Mouse (Mus musculus): ENCODE results near the gene Smg7.
"Not testable (repeated sequence)": the region's sequence is repeated elsewhere in the genome, so short reads cannot be mapped to it uniquely, and the experiment has no call there.

The Smg7 gene

DNA sequence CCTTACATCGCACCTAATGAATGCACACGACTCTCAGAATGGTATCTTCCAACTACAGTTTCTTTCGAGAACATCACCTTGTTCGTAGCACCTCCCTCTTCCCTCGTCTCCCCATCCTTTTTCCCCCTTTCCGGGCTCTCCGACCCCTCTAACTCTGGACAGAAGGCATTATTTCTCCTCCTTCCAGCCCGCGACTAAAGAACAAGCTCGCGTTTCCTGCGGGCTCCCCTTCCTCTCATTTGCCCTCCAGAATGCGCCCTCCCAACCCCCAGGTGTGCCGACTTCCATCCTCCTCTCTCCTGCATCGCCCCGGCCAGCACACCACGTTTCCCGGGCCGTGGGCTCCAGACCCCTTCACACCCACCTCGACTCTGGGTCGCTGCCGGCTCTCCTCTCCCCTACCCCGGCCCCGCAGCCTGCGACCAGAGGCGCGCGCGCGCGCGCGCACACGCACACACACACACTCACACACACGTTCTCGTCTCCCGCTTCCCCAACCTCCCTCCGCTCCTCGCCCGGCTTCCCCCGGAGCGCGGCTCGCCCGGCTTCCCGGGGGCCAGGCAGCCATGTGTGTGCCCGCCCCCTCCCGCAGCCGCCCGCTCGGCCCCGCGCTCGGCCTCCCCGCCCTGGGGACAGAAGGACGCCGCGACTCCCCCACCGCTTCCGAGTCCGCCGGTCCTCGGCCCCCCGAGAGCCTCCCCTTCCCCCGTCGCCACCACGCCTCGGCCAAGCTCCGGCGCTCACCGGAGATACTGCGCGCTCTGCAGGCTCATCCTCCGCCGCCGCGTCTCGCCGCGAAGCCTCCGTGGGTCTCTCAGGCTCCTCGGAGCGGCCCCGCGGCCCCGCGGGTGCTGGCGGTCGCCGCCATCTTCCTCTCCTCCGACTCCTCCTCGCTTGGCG, at the start of gene Smg7:
Gene Smg7, minus strand, starts transcription at position 882 of the 900 bp plus-strand sequence.
- DNase-seq (ENCODE audit: low read depth, low spot score) = no peak

- no peak for DNase-seq (ENCODE audit: low read depth, low spot score)
These were observed 40.5 kb upstream of the Smg7 start for GRCm38 (mm10) chr1:152942977-152943376.

DNA sequence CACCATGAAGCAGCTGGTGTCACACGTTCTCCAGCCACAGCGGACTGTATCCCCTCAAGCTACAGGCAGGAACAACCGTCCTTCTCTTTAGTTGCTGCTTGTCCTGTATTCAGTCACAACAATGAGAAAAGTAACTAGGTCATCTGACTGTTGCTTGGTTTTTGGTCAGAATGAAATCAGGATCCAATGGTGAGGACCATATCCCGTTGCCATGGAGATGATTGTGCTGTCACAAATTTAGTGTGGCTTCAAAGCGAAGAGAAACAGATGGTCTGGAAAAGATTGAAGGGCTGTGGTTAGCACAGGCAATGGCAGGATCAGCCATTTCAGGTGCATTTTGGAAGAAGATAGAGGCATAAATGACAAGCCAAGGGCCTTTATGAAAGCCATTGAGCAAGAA, 33.9 kb upstream of the Smg7 start:
- DNase-seq (ENCODE audit: low read depth, low spot score) = no peak

GRCm38 (mm10) chr1:152935476-152935875, 33.0 kb upstream of the Smg7 start:
- no peak for DNase-seq (ENCODE audit: low read depth, low spot score)

- no peak for DNase-seq (ENCODE audit: low read depth, low spot score)
These were observed 31.5 kb upstream of the Smg7 start for GRCm38 (mm10) chr1:152933962-152934361.

DNA sequence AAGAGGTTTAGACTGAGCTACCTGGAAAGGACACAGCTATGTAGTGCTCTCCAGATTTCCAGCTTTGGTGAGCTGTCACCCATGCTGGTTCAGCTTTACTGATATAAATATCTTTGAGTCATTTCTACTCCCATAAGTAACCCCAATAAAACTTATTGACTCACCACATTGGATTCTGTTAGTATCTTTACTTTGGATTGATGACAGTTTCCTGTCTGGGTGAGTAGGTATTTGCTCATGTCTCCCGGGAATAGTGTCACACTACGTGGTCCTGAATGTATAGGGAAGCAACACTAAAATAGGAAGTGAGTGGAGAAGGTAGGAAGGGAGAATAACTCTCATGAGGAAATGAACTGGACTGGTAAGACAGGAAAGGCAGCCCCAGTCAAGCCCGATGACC, 19.3 kb upstream of the Smg7 start:
- DNase-seq (ENCODE audit: low read depth, low spot score) = no peak

GRCm38 (mm10) chr1:152917626-152918025, 15.2 kb upstream of the Smg7 start:
- DNase-seq (ENCODE audit: low read depth, low spot score) = no peak

DNA sequence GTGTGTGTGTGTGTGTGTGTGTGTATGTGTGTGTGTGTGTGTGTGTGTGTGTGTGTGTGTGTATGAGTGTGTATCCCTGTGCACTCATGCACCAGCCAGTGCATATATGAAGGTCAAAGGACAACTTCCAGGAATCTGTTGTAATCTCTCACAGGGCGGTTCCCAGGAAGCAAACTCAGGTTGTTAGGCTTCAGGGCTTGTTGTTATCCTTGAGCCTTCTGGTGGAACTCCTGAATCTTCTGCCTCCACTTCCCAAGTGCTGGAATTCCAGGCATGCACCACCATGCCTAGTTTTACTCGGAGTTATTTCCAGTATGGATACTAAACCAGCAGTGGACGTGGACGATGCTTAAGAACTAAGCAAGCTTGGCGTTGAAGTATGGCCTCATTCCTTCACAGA, 14.5 kb upstream of the Smg7 start:
- DNase-seq (ENCODE audit: low read depth, low spot score) = no peak

GRCm38 (mm10) chr1:152915766-152916165, 13.3 kb upstream of the Smg7 start:
- no peak for DNase-seq (ENCODE audit: low read depth, low spot score)

DNA sequence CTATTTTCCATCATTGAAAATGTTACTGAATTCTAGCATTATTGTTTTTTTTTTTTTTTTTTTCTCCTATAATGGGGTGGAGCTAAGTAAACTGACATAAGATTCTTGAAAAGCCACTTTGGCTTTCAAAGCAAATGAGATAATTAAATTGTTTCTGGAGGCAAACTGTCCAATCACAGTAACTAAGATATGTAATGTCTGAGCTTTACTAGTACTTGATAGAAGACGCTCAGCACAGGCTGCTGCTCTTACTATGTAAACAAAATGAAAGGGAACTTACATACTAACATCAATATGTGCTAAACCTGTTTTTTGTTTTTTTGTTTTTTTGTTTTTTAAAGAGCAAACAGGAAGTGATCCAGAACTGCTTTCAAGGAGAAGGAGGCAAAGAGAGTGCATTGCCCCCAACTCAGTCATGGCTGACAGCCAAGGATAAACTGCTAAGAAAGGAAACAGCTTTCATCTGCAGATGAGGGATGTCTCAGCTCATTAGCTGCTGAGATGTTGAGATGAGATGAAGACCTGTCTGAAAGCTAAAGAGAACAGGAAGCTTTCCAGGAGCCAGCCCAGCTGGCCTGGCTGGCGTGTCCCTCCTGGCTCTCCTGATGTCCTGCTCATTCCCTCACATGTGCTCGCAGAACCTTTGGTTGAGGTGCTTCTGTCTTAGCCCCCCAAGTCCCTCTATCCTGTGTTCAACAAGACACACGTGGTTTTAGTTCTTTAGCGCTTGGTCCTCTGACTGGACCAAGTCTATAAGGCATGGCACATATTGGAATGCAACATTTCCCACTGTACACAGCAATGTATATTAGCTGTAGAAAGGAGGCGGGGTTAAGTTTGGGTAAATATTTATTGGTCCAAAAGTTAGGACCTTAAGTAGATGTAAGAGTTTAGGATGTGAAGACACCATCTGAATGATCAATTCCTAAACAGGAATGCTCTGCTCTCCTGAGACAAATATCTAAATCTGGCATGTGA, 11.3 kb upstream of the Smg7 start:
- no peak for DNase-seq (ENCODE audit: low read depth, low spot score)

- DNase-seq (ENCODE audit: low read depth, low spot score) = peak; percentile 62
These were observed 2.0 kb upstream of the Smg7 start for GRCm38 (mm10) chr1:152904469-152904868.

DNA sequence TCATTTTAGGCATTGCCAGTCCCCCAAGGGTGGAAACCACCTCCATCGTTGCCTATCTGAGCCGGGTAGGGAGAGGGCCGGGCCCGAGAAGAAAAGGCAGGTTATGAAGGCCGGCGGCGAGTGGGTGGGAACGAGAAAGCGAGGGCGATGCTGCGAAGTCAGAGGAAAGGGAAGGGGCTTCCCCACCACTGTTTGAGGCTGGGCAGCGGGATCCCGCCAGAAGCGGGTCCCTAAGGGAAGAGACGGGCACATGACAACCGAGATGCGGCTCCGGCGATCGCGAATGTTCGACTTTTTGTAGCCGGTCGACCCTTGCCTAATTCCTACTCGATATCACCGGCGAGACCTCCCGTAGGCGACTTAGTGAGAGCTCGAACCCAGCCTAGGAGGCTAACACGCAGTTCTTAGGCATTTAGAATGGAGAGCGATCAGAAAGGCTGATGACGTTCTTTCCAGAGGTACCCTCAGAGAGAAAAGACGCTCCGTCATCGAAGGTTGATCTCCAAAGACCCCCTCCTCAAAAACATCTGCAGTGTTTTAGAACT, 1.2 kb upstream of the Smg7 start:
- DNase-seq (ENCODE audit: low read depth, low spot score) = no peak

DNA sequence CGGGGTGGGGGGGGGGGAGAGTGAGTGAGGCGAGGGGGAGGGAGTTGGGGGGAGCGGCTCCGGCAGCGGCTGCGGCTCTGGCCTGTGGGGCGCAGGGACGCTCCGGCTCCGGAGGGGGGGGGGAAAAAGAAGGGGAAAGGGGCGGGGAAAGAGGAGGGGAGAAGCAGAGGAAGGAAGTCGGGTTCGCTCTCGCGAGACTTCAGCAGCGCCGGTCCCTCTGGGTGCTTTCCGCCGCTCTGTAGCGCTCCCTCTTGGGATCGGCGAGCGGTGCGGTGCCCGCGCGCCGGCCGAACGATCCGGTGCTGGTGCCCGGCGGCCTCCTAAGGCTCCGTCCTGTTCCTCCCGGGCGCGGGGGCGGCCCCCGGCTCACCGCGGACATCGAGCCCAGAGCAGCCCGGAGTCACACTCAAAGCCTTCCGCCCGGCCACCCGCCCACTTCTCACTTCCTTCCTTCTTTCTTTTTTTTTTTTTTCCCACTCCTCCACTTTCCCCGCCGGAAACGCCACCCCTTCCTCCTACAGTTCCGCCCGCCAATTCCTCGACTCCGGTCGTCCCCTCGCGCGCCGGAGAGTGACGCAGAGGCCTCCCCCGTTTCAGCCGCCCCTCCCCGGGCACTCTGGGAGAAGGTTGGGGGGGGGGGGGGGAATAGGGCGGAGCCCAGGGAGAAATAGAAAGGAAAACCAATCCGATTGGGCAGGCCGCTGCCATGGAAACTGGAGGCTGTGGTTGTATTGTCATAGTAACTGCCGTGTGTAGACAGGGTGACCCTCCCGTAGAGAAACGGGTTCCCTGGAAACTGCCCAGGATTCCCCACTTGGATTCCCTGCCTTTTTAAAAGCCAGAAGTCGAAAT, 445 bp upstream of the Smg7 start:
- peak; percentile 93 for DNase-seq (ENCODE audit: low read depth, low spot score)

DNA sequence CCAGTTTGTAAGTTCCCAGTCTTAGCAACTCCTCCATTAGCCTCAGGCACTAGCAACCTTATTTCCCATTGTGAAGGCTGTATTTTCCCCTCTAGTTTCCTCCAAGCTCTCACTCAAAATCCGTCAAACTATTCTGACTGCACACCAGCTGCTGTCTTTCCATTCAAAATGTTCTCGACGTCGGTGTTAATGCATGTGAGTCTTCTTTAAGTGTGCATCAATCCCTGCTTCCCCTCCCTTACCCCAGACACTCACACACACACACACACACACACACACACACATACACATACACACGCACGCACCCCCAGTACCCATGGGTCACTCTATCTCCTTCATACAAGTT, 1.1 kb downstream of the Smg7 start:
- DNase-seq (ENCODE audit: low read depth, low spot score) = no peak

GRCm38 (mm10) chr1:152888086-152888485, 14.4 kb downstream of the Smg7 start:
- DNase-seq (ENCODE audit: low read depth, low spot score) = not testable (repeated sequence)

DNA sequence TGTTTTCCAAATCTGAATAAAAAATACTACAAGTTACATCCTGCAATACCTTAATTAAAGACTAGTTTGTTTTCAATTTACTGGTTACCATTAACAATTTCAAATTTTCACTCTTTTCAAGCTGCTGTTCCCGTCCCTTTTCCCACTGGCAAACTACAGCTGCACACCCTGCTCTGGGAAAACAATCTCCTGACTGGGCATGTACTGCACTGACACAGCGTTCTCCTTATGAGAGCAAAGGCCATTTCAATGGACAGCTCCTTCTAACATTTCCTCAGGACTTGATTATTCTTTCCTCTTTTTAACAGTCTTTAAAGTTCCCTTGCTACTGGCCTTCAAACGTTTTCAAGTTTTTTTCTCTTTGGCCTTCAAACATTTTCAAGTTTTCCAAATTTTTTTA, 31.4 kb downstream of the Smg7 start:
- DNase-seq (ENCODE audit: low read depth, low spot score) = no peak

DNA sequence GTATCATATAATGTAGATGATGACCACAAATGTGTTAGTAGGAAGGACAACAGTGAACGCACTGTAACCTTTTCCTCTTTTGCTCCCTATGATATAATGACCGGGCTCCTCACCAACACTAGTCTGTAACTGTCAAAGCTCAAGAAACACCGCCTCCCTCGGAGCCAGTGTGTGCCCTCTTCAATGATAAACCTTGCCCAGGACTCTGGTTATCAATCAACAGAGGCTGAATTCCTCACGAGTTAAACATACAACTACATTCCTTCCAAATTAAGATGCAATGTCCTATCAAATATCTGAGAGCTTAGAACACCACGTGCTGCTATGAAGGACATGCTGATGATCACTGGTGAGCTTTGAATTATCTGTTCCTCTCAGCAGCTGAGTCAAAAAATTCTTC, 32.5 kb downstream of the Smg7 start:
- no peak for DNase-seq (ENCODE audit: low read depth, low spot score)

- DNase-seq (ENCODE audit: low read depth, low spot score) = no peak
These were observed 55.6 kb downstream of the Smg7 start for GRCm38 (mm10) chr1:152846856-152847255.

- no peak for DNase-seq (ENCODE audit: low read depth, low spot score)
These were observed 57.2 kb downstream of the Smg7 start for GRCm38 (mm10) chr1:152845211-152845730.

DNA sequence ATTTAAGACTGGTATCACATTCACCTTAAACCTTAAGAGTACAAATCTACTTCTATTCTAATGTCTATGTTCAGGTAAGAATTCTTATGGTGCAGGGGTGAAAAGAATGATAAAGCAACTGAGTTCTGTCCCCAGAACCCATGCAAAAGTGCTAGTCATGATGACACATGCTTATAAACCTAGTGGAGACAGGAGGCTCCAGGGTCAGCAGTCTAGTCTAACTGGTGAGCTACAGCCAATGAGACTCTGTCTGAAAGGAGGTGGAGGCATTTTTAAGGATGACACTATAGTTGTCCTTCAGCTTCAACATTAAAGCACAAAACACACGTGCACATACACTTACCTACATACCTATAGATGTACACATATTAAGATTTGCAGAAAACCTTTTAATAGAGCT, 57.8 kb downstream of the Smg7 start:
- DNase-seq (ENCODE audit: low read depth, low spot score) = no peak

GRCm38 (mm10) chr1:152841057-152841456, 61.4 kb downstream of the Smg7 start:
- DNase-seq (ENCODE audit: low read depth, low spot score) = no peak

All from retina, postnatal 7 days (tissue).